Mouse (Mus musculus): Measurements from ENCODE around the gene Dusp14.

The Dusp14 gene

GRCm38 (mm10) chr11:84016147-84016809 is 52.8 kb downstream of the Dusp14 start:
- no peak for DNase-seq

- no peak for DNase-seq
Observed at GRCm38 (mm10) chr11:84013105-84013504, 56.0 kb downstream of the Dusp14 start.

DNA sequence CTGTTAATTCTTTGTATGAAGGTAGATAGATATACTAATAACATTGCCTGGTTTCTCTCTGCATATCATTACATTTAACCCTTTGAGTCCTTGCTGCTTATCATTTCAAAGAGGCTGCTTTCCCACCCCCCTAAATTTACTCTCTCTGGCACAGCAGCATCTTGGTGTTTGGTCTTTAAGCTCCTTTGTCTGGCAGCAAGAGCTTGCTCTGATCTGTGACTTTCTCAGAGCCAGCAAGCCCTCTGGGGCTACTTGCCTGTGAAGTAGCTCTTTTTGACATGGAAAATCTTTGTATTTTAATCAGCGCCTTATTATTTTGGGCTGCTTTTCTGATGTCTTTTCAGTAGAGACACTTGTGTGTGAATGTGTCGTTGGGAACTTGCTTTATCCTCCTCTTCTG is 57.5 kb downstream of the Dusp14 start:
- DNase-seq = no peak

- no peak for DNase-seq
Observed at GRCm38 (mm10) chr11:84011050-84011449, 58.0 kb downstream of the Dusp14 start.

GRCm38 (mm10) chr11:84010411-84010810 is 58.6 kb downstream of the Dusp14 start:
- no peak for DNase-seq

- DNase-seq = no peak
Observed at GRCm38 (mm10) chr11:84009001-84009400, 60.1 kb downstream of the Dusp14 start.

GRCm38 (mm10) chr11:84003986-84004385 is 65.1 kb downstream of the Dusp14 start:
- no peak for DNase-seq

GRCm38 (mm10) chr11:84001257-84001656 is 67.8 kb downstream of the Dusp14 start:
- no peak for DNase-seq

GRCm38 (mm10) chr11:83999411-83999915 is 69.6 kb downstream of the Dusp14 start:
- DNase-seq = no peak

GRCm38 (mm10) chr11:83998993-83999392 is 70.1 kb downstream of the Dusp14 start:
- DNase-seq = no peak
